Mouse (Mus musculus) heart, embryonic 14.5 days (tissue): Measurements from ENCODE around the gene 1110008P14Rik. TPM values are rescaled to one million over a fixed set of nuclear protein-coding genes. Genes with fewer than 3 reads are reported as not detected.

ENCODE experiments used
- ATAC-seq: fragments of 200-750 bp; cut with Nextera tagmentation; 2 replicates; pipeline ENCODE4 v1.8.0; 2017; ENCODE audit warnings: low read depth, moderate TSS enrichment; ENCODE audit not compliant: insufficient number of reproducible peaks, insufficient read depth, low FRiP score
- H3K27ac ChIP-seq, 2 experiments: fragments of 200-500 bp in 1 of 2; fragments of 300-500 bp in 1 of 2; sonication (generic) in 1 of 2; replicated peaks in 1 of 2; 2 replicates each; pipeline ENCODE4 v1.5.1; 2012 to 2014; ENCODE audit warnings: low read depth in 2 of 2, low read length in 2 of 2, control low read depth in 1 of 2, mild to moderate bottlenecking in 1 of 2, mixed read lengths in 1 of 2; ENCODE audit not compliant: control insufficient read depth in 1 of 2, insufficient read depth in 1 of 2
- H3K27me3 ChIP-seq: fragments of 300-500 bp; sonication (generic); 2 replicates; pipeline ENCODE4 v1.6.1; 2014; ENCODE audit warnings: mild to moderate bottlenecking, low read length, control low read depth; ENCODE audit not compliant: control insufficient read depth, insufficient read depth
- H3K36me3 ChIP-seq: fragments of 300-500 bp; sonication (generic); 2 replicates; pipeline ENCODE4 v1.6.1; 2014; ENCODE audit warnings: mild to moderate bottlenecking, control low read depth, low read length, mixed read lengths; ENCODE audit not compliant: control insufficient read depth, insufficient read depth
- H3K4me1 ChIP-seq, 2 experiments: fragments of 200-500 bp in 1 of 2; fragments of 300-500 bp in 1 of 2; sonication (generic) in 1 of 2; 2 replicates each; pipeline ENCODE4 v1.6.1; 2012 to 2014; ENCODE audit warnings: low read length in 2 of 2, control low read depth in 1 of 2, mixed read lengths in 1 of 2; ENCODE audit not compliant: control insufficient read depth in 2 of 2, insufficient read depth in 2 of 2
- H3K4me2 ChIP-seq: fragments of 300-500 bp; sonication (generic); 2 replicates; pipeline ENCODE4 v1.6.1; 2014; ENCODE audit warnings: mild to moderate bottlenecking, low read length
- H3K4me3 ChIP-seq, 2 experiments: fragments of 200-500 bp in 1 of 2; fragments of 300-500 bp in 1 of 2; sonication (generic) in 1 of 2; 2 replicates each; pipeline ENCODE4 v1.5.1; 2012 to 2014; ENCODE audit warnings: low read length in 2 of 2, mild to moderate bottlenecking in 2 of 2, control low read depth in 1 of 2, low read depth in 1 of 2, moderate library complexity in 1 of 2; ENCODE audit not compliant: control insufficient read depth in 1 of 2, insufficient read depth in 1 of 2
- H3K9ac ChIP-seq: fragments of 300-500 bp; sonication (generic); 2 replicates; pipeline ENCODE4 v1.6.1; 2014; ENCODE audit warnings: mild to moderate bottlenecking, low read length
- H3K9me3 ChIP-seq: fragments of 300-500 bp; sonication (generic); 2 replicates; pipeline ENCODE4 v1.6.1; 2016; ENCODE audit warnings: low read length, control low read depth; ENCODE audit not compliant: control insufficient read depth
- WGBS: fragments of 180-500 bp; shearing (Covaris S2); extraction: QIAGEN DNeasy Blood & Tissue Kit; methylation state at CpG from one replicate; pipeline ENCODE4 v1.1.7; 2014; 5-methylcytosine and 5-hydroxymethylcytosine counted together
- polyA plus RNA-seq: library from polyadenylated mRNA; unstranded; fragments of >200 nt; fragmentation: Nextera tagmentation; extraction: Ambion mirVana; gene quantifications from 2 replicates; pipeline ENCODE4 v1.2.1, GENCODE M21; 2014

The 1110008P14Rik gene
- polyA plus RNA-seq, 1 experiment from 2014 or later = 64.5 TPM

- H3K27me3 ChIP-seq = peaks cover 24% of the 10 kb centered on the region; the same call in 1 of the 2 replicates
- peak within 1 kb of the TSS; percentile 72 for H3K9ac ChIP-seq
- ATAC-seq = peak; percentile 66
- peak within 1 kb of the TSS in 1 of 2 experiments; percentile 2; a peak in 1 of 4 replicates for H3K27ac ChIP-seq
- under 1% methylated on average over 63 of the region's 63 CpGs for WGBS
- peak within 1 kb of the TSS; percentile 91 for H3K4me2 ChIP-seq
- H3K9me3 ChIP-seq = no peaks in the 10 kb centered on the region
- H3K4me3 ChIP-seq = peak within 1 kb of the TSS; percentile 52 to 67
- no peaks in the 10 kb centered on the region for H3K36me3 ChIP-seq
- H3K4me1 ChIP-seq = peaks cover 12 to 15% of the 10 kb centered on the region in 2 experiments
Observed at GRCm38 (mm10) chr2:32353007-32353542, 28.7 kb downstream of the 1110008P14Rik start, which contains the start of gene Dnm1. Gene Dnm1, minus strand, starts transcription at chr2:32353338.

- Histone ChIP-seq H3K4me3 (peak within 1 kb of the TSS; percentile 52 to 67), H3K27ac (peak within 1 kb of the TSS in 1 of 2 experiments; percentile 2; a peak in 1 of 4 replicates), H3K4me1 (peaks cover 12 to 15% of the 10 kb centered on the region in 2 experiments), H3K9me3 (no peaks in the 10 kb centered on the region), H3K4me2 (peak within 1 kb of the TSS; percentile 91), H3K9ac (peak within 1 kb of the TSS; percentile 72), H3K36me3 (no peaks in the 10 kb centered on the region), H3K27me3 (peaks cover 28% of the 10 kb centered on the region; the same call in 1 of the 2 replicates)
- WGBS = 2% methylated on average over 45 of the region's 52 CpGs
- ATAC-seq = peak; percentile 7; the same call in 1 of the 2 replicates
Observed at GRCm38 (mm10) chr2:32352151-32353006, 29.4 kb downstream of the 1110008P14Rik start, which contains the start of gene Ciz1. Gene Ciz1, plus strand, starts transcription at chr2:32352327.

DNA sequence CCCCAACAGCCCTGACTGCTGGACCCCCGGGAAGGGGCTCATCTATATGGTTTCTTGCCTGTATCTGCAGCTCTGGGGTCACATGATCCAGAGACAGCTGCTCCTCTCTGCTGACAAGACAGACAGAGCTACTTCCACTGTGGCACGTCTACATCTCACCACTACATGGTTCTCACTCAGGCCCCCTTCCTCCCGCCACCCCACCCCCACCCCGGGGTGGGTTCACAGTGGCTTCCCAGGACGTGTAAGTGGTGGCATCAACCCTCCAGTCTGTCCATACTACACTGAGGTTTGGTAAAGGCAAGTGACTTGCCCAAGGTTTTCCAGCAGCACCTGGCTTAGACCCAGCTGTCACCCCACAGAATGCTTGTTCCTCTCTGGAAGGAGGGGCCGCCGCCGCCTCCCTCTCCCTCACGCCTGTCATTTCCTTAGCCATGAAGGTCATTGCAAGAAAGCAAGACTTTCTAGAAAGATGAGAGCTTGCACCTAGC lies 30.2 kb downstream of the 1110008P14Rik start:
- ATAC-seq = no peak
- H3K27ac ChIP-seq = no peak overlapping the region
- H3K9me3 ChIP-seq = no peaks in the 10 kb centered on the region
- no peaks in the 10 kb centered on the region for H3K36me3 ChIP-seq
- peak overlapping the region; percentile 91 for H3K4me2 ChIP-seq
- WGBS = 49% methylated on average over 9 of the region's 9 CpGs
- H3K4me1 ChIP-seq = peaks cover 12 to 15% of the 10 kb centered on the region in 2 experiments
- no peak overlapping the region for H3K9ac ChIP-seq
- peak overlapping the region in 1 of 2 experiments; percentile 52; a peak in 1 of 4 replicates for H3K4me3 ChIP-seq
- H3K27me3 ChIP-seq = peaks cover 28% of the 10 kb centered on the region; the same call in 1 of the 2 replicates

GRCm38 (mm10) chr2:32350471-32351051 lies 31.2 kb downstream of the 1110008P14Rik start:
- Histone ChIP-seq H3K4me2 (no peak overlapping the region), H3K36me3 (no peaks in the 10 kb centered on the region), H3K9me3 (no peaks in the 10 kb centered on the region), H3K27ac (no peak overlapping the region), H3K4me1 (peaks cover 12 to 15% of the 10 kb centered on the region in 2 experiments), H3K27me3 (peaks cover 28% of the 10 kb centered on the region; the same call in 1 of the 2 replicates), H3K9ac (no peak overlapping the region), H3K4me3 (no peak overlapping the region)
- WGBS = 47% methylated on average over 13 of the region's 13 CpGs
- ATAC-seq = no peak

DNA sequence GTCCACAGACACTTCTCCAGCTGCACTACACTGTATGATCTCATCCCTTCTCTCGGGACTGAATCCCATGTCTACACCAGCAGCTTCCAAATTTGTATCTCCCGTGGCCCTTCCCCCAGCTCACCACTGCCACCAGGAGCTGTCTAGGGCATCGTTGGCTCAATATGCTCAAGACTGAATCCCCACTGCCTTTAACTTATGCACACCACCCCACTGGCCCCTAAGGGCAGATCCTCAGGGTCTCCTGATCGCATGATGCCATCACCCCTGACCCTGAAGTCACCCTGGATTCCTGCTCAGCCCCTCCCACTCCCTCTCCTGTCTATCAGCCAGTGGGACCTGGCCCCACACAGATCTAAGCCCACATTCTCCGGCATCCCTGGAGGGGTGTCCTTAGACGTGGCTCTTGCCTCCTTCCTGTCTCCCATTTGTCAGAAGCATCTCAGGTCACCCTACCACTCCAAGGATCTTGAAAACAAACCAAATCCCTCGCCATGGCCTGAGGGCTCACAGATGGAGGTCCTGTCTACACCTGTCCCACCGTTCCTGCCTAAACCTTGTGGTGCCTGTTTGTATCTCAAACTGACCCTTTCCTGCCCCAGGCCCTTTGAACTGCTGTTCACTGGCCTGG lies 32.0 kb downstream of the 1110008P14Rik start:
- H3K36me3 ChIP-seq = no peaks in the 10 kb centered on the region
- no peak overlapping the region for H3K4me2 ChIP-seq
- 50% methylated on average over 8 of the region's 8 CpGs for WGBS
- H3K4me3 ChIP-seq = no peak overlapping the region
- H3K9ac ChIP-seq = no peak overlapping the region
- H3K9me3 ChIP-seq = no peaks in the 10 kb centered on the region
- no peak for ATAC-seq
- H3K27ac ChIP-seq = no peak overlapping the region
- peaks cover 28% of the 10 kb centered on the region; the same call in 1 of the 2 replicates for H3K27me3 ChIP-seq
- H3K4me1 ChIP-seq = peaks cover 10 to 13% of the 10 kb centered on the region in 2 experiments

GRCm38 (mm10) chr2:32348311-32348710 lies 33.4 kb downstream of the 1110008P14Rik start:
- Histone ChIP-seq H3K27me3 (peaks cover 28% of the 10 kb centered on the region; the same call in 1 of the 2 replicates), H3K4me2 (no peak overlapping the region), H3K9me3 (no peaks in the 10 kb centered on the region), H3K36me3 (no peaks in the 10 kb centered on the region), H3K9ac (no peak overlapping the region), H3K4me3 (no peak overlapping the region), H3K4me1 (peaks cover 5 to 6% of the 10 kb centered on the region in 2 experiments; a peak in 2 of 4 replicates), H3K27ac (no peak overlapping the region)
- whole genome bisulfite sequencing = 82% methylated on average over 11 of the region's 11 CpGs
- ATAC-seq = no peak

- no peak overlapping the region for H3K27ac ChIP-seq
- WGBS = 56% methylated on average over 6 of the region's 6 CpGs
- H3K4me2 ChIP-seq = no peak overlapping the region
- ATAC-seq = no peak
- H3K9me3 ChIP-seq = no peaks in the 10 kb centered on the region
- H3K4me1 ChIP-seq = peaks cover 2 to 4% of the 10 kb centered on the region in 2 experiments; a peak in 2 of 4 replicates
- H3K36me3 ChIP-seq = no peaks in the 10 kb centered on the region
- peaks cover 25% of the 10 kb centered on the region; the same call in 1 of the 2 replicates for H3K27me3 ChIP-seq
- no peak overlapping the region for H3K9ac ChIP-seq
- no peak overlapping the region for H3K4me3 ChIP-seq
Observed at GRCm38 (mm10) chr2:32347019-32347418, 34.7 kb downstream of the 1110008P14Rik start.
